Mouse (Mus musculus): Measurements from ENCODE around the gene Pcnx2.

DNA sequence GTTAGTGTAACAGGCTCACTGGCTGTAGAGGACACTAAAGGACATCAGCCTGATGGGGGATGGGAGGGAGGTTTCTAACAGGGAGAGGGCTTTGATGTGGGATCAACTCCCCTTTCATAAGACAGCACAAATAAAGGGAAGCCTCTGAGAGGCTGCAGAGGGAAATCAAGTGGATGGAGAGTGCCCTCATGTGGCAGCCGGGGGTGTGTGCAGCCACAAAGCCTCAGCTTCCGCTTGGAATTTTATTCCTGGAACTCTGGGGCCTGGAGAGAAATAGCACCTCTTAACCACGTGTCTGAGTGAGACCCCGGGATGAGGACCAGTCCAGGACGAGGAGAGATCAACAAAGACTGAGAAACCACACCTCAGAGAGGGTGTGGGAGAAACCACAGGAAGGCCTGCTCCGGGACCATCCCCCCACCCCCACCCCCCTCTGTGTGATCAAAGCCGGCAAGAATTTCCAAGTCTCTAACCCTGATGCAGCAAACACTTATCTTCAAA is 27.2 kb downstream of the Pcnx2 start:
- no peak; the same call in 1 of the 2 replicates for TF ChIP-seq CTCF (IDR thresholded peaks at IDR 0.05)
- TF ChIP-seq EP300 (IDR thresholded peaks at IDR 0.05; ENCODE audit: insufficient read depth, low read depth, low read length) = peak; percentile 71; the same call in 1 of the 2 replicates

Measured in heart, adult 2 months (tissue).